Mouse (Mus musculus) hindlimb bud, embryonic 11.5 days (tissue): ENCODE results near the gene Abcb1b.
"Not testable (repeated sequence)": the region's sequence is repeated elsewhere in the genome, so short reads cannot be mapped to it uniquely, and the experiment has no call there.

Experiments used
- DNase-seq: peaks from one replicate; pipeline ENCODE4 v3.0.0-alpha.2; 2012; ENCODE audit warnings: low read depth, low spot score; ENCODE audit errors: extremely low spot score

The Abcb1b gene

DNA sequence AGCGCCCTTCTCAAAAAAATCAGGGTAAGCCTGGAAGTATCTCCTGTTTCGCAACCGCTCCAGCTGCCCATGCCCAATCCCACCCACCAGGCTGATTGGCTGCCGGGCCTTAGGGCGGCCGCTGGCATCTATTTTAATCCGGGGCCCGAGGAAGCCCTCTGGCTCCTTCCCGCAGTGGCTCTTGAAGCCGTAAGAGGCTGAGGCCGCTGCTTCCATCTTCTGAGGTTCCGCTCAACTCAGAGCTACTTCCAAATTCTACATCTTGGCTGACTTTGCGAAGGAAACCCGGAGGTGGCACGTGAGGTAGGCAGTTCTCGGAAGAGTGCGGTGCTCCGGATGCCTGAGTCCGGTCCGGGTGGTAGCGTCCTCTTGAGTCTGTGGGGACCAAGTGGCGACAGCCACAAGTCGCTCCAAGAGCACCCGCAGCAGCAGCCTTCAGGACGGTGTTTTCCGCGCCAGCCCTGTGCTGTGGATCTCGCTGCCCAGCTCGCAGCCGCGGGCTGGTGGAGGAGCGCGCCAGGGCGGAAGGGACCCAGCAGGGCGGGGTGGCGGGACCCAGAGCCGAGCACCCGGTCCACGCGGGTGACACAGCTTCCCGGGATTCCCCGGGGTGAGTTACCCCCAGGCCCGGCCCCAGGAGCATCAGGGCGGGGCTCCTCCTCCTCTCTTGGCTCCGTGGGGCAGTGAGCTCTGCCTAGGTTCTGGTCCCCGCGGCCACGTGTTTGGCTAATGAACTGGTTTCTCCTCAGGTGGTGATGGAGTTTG is at the start of gene Abcb1b:
Abcb1b (plus strand) TSS at position 161 of the 765 bp plus-strand sequence.
- no peak for DNase-seq

DNA sequence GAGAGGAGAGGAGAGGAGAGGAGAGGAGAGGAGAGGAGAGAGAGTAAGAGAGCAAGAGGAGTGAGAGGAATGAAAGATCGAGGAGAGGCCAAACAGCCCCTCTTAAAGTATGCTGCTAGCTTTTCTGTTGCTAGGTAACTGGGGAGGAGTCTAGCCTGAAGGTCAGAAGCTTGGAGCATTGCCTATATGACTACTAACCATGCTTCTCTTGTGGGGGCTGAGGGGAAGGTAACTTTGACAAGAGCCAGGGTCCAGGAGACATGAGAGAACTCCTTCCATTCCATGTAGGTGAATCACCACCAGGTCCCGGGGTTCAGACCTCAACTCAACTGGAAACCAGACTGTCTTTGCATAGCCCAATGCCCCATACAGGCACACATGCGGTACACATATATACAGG is 25.1 kb upstream of the Abcb1b start:
- DNase-seq = no peak

DNA sequence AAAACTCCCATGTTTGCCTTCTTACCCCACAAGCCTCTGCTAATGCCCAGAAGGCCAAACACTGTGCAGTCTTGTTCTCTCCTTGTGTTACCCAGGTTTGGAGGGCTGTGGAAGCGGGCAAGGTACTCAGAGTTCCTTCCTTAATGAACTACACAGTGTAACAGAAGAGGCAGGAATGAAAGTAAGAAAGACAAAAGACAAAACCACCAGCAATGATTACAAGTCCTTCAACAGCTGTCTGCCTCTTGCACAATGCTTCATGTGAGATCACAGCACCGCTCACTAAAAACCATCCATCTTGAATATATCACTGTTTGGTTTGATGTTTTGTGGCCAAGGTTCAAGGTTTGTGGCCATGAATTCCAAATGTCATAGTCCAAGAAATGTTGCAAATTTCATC is 19.6 kb upstream of the Abcb1b start:
- DNase-seq = no peak

DNA sequence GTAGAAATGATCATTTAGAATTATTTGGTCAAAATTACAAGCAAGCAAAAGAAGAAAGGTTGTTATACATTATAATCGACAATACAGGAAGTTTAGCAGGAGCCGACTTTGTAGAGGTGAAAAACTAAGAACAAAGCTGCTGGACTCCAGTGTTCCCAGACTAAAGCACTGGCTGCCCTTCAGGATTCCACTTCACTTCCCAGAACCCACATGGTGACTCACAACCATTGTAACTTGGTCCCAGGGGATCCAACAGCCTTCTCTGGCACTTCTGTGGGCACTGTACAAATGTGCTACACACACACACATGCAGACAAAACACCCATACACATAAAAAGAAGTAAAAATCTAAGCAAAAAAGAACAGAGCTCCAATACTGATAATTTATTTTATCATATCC is 19.2 kb upstream of the Abcb1b start:
- no peak for DNase-seq

DNA sequence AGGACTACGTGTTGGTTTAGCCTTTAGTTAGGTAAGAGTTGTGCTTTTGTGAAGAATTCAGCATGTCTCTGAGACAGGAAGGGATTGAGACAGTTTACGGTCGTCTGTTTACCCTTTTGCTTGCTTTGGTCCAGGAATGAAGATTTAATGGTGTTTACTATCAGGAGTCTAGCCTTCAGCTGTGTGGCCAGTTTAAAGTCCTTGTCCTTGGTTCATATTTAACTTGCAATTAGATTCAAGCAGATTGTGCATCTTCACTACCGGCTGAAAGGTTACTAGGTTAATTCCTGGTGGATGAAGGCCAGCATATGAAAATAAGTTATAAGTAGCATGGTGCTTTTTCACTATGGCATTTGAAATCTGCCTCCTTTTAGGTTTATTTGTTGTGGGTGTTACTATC is 5.7 kb upstream of the Abcb1b start:
- DNase-seq = no peak

DNA sequence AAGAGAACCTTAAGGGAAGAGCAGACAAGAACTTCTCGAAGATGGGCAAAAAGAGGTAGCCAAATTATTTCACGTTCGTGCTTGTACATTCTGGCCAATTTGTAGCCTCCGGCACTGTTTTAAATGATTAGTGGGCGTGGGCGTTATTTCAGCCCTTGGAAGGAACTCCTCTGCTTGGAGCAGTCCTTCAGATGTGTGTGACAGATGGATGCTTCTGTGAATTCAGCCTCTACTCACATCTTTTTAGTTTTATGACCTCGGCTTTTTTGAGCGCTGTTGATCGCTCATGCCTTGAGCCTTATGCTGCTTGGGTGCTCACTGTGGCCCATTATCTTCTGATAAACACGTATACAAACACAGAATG is 787 bp downstream of the Abcb1b start:
- DNase-seq = no peak

DNA sequence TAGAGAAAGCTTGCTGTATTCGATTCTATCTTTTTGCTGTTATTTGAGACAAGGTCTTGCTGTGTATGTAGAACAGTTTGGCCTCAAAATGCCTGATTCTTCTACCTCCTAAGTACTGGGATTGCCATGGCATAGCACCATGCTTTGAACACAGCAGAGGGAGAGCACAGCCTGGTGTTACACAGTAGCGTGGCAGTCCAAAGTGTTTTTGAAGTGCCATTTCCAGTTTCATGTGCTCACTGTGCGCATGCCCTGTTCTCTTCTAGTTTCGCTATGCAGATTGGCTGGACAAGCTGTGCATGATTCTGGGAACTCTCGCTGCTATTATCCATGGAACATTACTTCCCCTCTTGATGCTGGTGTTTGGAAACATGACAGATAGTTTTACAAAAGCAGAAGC is 7.8 kb downstream of the Abcb1b start:
- no peak for DNase-seq

DNA sequence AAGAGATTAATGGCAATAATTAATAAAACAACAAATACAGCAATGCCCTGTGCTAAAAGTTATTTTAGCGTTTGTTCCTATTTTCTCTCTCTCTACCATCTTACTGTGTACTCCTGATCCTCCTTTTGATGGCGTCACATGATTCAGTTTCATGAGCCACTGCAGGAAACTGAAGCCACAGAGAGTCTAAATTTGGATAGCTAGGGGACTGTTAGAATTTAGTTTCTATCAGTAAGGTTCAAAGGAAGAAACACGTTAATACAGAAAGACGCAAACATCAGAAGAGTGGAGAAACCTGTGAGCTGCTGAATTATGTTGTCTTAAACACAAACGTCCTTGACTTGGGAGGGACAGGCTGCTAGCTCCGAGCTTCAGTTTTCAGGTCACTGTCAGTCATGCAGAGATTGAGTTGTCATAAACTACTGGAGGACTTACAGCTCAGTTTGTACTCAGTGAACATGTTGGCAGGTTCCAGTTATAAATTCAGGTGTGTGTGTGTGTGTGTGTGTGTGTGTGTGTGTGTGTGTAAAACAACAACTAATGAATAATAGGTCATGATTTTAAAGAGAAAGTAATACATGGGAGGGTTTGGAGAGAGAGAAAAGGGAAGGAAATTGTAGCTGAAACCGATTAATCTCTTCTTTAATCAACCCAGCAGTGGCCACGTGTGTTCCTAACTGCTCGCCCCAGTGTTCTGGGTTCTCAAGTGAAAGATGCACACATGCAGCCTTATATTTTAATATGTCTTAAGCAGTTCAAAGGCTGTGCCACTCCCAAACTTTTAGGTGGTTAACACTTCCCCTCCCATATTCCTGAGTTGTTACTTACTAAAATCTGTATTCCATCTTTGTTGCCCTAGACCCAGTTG is 9.4 kb downstream of the Abcb1b start:
- no peak for DNase-seq

DNA sequence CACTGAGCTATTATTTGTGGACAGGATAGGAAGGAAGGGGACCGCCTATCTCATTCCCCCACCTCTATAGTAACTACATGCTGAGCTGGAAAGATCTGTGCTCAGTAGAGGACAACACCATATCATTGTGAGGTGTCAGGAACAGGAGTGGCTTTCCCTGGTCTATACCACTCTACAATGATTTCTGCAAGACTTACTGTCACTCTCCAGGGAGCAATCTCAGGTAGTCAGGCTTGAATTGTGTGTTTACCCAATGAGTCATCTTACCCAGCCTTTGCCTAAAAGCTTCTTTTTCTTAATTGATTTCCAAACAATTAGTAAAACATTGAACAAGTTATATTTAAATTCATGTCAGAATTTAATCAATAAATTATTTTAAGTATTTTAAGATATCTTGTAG is 15.9 kb downstream of the Abcb1b start:
- DNase-seq = no peak

DNA sequence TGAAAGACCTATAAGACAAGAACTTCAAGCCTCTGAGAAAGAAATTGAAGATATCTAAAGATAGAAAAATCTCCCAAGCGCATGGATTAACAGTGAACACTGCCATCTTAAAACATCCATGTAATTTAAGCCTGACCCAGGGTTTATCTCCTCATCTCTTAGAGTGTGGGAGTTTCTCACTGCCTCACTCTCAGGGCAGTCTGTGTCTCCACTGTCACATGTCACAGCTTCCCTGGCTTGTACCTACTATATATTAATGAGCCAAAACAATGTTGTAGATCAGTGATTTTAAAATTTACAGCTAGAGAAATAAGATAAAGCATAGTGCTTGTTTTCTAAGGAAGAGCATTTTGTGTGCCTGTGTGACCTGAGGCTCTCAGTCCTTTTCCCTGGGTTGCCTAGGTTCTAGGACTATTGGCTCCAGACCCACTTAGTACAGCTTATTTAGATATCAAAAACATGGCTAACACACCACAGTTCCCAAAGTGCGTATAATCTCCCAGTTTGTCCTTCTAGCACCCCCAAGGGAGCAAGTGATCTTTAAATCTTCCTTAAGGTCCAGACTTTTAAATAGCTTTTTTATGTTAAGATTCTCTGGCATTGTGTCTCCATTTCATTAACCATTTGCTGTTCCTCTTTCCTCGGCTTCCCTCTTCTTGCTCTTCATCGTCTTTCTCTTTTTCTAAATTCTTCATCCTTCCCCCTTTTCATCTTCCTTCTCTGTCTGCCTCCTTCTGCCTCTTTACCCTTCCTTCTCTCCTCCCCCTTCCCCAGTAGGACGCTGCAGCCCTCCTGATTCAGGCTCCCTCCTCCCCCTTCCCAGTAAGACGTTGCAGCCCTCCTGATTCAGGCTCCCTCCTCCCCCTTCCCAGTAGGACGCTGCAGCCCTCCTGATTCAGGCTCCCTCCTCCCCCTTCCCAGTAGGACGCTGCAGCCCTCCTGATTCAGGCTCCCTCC is 22.0 kb downstream of the Abcb1b start:
- DNase-seq = no peak

DNA sequence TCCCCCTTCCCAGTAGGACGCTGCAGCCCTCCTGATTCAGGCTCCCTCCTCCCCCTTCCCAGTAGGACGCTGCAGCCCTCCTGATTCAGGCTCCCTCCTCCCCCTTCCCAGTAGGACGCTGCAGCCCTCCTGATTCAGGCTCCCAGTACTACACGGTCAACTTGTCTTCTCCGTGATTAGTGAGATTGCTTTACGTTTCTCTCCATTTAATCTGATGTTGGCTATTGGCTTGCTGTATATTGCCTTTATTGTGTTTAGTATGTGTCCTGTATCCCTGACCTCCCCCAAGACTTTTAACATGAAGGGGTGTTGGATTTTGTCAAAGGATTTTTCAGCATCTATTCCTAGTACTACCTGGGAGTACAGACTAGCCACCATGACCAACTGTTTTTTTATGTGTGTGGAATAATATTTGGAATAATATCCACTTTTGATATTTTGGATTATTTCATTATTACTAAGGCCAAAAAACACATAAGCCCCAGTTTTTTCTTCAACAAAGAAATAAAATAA is 22.7 kb downstream of the Abcb1b start:
- not testable (repeated sequence) for DNase-seq

DNA sequence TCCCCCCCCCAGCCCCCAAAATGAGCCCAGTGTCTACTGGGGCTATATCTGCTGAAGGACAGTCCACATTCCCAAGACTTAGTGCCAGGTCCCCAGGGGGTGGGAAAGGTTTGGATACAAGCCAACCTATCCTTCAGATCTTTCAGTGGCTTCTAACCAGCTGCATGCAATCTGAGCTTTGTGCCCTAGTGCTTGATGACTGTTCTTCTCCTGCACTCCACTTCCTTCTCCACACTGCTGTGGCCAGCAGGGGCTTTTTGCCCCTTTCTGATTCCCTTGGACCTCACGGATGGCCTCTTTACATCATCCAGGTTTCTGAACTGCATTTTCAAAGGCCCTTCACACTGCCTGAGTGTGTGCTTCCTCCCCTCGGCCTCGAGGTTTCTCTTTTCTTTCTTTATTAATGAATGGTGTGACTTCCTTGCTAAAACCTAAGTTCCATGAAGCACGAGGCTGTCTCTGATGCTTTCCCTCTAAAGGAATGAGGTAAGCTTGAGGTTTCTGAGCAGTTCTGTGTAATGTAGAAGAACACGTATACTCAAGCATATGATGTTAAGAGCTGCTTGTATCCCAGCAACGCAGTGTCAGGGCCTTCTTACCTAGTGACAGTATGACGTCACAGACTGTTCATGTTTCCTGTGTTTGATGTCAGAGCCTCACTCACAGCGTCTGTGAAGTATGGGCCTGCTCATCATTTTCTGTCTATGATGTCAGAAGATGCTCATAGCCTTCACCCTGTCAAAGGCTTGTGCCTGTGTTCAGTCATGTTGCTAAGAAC is 40.9 kb downstream of the Abcb1b start:
- no peak for DNase-seq

DNA sequence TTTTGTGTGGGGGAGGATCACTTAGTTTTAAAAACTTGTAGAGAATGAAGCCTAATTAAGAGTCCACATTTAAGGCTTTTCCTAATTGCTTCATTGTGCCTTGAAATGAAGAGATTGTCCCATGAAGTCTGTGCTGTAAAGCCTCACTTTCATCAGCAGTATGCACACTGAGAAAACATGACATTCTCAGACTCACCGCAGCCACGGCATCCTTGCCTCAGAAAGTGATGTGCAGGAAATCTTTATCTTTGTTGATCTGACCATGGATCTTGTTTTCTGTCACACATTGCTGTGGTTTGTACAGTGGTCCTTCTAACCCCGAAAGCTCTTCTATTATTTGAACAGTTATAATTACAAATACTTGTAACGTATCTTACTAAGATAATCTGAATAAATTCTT is 41.7 kb downstream of the Abcb1b start:
- no peak for DNase-seq

DNA sequence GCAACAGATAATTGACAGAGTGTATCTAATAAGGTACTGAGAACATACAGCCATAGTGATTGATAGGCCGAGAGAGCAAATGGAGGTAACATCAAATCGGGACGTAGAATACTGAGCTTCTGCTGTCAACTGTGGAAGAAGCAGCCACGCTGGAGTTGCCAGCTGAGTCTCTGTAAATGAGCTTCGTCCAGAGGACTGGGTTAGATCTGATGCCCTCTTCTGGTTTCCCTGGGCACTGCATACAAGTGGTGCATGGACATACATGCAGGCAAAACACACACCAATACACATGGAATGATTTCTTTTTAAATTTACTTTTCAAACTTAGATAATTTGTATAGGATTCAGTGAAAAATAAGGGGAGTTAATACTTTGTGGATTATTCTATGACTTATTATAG is 42.9 kb downstream of the Abcb1b start:
- peak; percentile 37 for DNase-seq

DNA sequence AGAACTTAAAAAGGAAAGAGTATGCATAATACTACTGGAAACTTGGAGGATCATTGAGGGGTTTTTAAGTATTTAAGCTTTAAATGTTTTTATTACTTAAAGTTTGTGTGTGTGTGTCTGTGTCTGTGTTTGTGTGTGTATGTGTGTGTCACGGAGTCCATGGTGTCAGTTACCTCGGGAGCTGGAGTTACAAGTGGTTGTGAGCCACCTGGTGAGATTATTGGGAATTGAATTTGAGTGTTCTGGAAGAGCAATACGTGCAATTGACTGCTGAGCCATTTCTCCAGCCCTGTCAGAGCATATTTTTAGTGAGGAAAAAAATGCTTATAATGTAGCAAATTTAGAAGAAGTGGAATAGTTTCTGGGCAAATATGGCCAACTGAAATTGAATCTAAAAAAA is 44.9 kb downstream of the Abcb1b start:
- DNase-seq = no peak

DNA sequence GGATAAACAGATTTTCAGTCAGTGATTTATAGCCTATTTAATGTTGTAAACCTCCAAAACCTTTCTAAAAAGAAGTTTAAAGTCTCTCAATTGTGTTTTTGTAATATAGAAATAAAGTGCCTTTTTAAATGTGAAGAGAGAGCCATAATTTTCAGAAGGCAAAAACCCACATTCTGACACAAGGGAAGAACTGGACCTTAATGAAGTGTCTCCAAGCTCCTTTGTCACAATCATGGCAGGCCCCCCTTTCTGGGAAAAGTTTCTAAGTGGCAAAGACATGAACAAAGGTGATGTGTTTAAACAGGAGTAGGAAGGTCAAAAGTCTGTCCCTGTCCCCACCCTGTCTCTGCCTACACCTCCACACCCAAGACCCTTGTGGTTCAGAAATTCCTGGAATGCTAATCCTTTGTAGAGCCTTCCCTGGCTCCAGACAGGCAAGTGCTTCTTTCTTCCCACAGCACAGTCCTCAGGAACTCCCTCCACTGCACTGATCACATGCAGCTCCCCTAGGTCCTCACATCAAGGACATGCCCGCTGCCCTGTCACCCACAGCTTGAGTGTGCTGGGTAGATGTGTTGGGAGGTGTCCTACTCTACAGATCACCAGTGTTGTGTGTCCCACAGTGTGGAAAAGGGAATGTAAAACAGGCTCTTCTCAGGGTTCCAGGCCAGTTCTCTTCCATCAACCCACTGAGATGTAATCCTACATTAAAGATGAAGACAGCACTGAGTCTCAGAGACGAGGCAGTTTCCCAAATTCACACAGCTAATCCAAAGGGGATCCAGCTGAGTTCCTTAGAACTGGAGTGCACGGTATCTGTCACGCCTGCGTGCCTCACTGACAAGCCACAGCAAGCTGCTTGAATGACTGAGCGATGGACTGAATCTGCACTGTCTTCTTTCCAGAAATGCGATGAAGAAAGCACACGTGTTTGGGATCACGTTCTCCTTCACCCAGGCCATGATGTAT is 50.9 kb downstream of the Abcb1b start:
- DNase-seq = not testable (repeated sequence)

DNA sequence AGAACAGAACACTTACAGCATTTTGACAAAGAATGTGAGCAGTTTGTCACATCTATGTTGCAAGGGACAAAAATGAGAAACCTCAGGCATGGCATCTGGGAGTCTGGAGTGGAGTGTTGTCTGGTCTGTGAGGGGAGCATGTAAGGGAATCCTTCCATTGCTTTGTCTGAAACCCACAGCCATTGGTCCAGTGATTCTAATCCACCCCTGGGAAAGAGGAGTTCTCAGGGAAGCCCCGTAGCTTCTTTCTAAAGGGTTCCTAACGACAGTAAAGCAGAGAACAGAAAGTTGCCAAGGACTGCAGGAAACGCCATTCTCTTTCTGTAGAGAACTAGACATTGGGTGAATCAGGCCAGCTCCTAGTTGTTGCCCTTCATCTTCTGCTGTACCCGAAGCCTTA is 52.9 kb downstream of the Abcb1b start:
- DNase-seq = no peak

DNA sequence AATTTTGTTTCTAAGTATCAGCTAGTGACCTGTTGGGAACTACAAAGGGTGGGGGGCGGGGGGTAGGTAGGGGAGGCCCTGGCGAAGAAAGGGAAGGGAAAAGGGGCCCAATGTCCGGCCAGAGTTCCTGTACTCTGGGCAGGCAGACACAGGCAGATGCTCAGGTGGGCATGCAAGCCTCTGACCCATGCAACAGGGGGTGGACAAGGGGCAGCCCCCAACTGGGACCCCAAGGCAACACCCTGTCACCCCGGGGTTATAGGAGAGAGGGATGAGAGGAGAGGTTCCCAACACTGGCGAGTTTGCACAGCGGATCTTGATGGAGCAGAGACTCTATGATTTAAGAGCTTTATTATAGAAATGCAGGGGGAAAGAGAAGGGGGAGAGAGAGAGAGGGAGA is 59.3 kb downstream of the Abcb1b start:
- no peak for DNase-seq

DNA sequence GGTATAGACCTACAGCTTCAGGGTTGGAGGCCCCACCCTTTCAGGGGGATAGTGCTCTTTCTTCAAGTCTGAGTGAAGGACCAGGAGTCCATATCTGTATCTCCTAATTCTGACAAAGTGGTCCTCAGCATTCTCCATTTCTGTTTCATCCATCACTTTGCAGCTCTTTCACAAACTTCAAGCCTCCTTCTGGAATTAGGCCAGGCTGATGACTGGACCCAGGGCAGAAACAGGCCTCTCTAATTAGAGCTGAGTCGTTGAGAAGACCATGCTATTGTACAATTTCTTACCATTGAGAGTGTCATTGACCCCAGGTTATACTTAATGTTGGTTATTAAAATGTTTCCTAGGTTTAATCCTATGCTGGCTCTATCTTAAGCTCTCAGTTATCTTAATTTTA is 63.9 kb downstream of the Abcb1b start:
- DNase-seq = no peak
